Mouse (Mus musculus): ENCODE measurements around the gene Def8.
"Not testable (repeated sequence)": the region's sequence is repeated elsewhere in the genome, so short reads cannot be mapped to it uniquely, and the experiment has no call there.

Def8 gene

GRCm38 (mm10) chr8:123414255-123414654, 9.1 kb upstream of the Def8 start:
- DNase-seq (ENCODE audit: low spot score) = peak; percentile 77

DNA sequence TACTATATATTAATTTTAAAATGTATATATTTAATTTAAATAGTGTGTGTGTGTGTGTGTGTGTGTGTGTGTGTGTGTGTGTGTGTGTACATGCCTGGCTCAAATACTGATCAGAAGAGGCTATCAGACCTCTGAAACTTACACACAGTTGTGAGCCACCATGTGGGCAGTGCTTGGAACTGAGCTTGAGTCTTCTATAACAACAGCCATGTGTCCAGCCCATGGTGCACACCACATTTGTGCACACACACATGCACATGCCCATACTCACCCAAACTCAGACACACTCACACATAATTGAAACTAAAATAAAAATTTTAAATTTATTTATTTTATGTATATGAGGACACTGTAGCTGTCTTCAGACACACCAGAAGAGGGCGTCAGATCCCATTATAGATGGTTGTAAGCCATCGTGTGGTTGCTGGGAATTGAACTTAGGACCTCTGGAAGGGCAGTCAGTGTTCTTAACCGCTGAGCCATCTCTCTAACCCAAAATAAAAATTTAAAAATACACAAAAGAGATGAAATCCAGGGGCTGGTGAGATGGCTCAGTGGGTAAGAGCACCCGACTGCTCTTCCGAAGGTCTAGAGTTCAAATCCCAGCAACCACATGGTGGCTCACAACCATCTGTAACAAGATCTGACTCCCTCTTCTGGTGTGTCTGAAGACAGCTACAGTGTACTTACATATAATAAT, 8.2 kb upstream of the Def8 start:
- not testable (repeated sequence) for DNase-seq (ENCODE audit: low spot score)

DNA sequence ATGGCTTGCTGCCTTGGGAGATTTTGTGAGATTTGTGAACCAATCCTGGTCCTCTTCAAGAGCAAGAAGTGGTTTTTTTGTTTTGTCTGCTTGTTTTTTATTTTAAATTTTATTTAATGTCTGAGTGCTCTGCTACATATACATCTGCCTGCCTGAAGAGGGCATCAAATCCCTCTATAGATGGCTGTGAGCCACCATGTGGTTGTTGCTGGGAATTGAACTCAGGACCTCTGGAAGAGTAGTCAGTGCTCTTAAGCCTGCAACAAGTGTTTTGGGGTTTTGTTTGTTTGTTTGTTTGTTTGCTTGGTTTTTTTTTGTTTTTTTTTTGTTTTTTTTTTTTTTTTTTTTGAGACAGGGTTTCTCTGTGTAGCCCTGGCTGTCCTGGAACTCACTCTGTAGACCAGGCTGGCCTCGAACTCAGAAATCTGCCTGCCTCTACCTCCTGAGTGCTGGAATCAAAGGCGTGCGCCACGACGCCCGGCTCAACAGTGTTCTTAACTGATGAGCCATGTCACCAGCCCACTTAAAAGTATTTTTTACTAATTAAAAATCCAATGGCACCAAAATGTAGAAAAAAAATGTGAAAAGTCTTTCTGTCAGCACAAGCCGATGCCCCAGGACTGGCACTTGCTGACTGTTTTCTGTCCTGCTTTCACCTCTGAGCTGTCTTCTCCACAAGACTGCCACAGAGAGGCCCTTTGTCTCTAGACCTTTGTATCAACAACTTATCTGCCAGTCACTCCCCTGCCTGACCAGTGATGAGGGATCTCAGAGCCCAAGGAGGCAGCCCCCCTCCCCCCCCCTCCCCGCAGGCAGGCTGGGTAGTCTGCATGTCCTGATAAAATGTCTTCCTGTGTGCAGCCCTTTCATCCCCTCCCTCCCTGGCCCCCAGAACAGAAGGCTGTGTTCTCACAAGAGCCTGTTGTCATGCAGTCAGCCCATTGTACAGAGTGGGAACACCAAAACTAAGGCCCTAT, 7.1 kb upstream of the Def8 start:
- no peak for DNase-seq (ENCODE audit: low spot score)

- DNase-seq (ENCODE audit: low spot score) = no peak
Observed at GRCm38 (mm10) chr8:123416944-123417555, 6.3 kb upstream of the Def8 start.

- DNase-seq (ENCODE audit: low spot score) = no peak
Observed at GRCm38 (mm10) chr8:123419711-123420110, 3.6 kb upstream of the Def8 start.

DNA sequence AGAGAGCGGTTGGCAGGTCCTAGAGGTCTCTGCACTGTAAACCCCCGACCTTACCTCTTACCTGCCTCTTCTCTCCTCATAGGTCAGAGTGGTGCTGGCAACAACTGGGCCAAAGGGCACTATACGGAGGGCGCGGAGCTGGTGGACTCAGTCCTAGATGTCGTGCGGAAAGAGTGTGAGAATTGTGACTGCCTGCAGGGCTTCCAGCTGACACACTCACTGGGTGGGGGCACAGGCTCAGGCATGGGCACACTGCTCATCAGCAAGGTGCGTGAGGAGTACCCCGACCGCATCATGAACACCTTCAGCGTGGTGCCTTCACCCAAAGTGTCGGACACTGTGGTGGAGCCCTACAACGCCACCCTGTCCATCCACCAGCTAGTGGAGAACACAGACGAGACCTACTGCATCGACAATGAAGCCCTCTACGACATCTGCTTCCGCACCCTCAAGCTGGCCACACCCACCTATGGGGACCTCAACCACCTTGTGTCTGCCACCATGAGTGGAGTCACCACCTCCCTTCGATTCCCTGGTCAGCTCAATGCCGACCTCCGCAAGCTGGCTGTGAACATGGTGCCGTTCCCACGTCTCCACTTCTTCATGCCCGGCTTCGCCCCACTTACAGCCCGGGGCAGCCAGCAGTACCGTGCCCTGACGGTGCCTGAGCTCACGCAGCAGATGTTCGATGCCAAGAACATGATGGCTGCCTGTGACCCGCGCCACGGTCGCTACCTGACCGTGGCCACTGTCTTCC, 2.6 kb upstream of the Def8 start:
- no peak for DNase-seq (ENCODE audit: low spot score)

- DNase-seq (ENCODE audit: low spot score) = no peak
Observed at GRCm38 (mm10) chr8:123421325-123421724, 2.0 kb upstream of the Def8 start.

GRCm38 (mm10) chr8:123422056-123422780, 1.1 kb upstream of the Def8 start:
- DNase-seq (ENCODE audit: low spot score) = peak; percentile 77

- DNase-seq (ENCODE audit: low spot score) = no peak
Observed at GRCm38 (mm10) chr8:123422781-123423159, 557 bp upstream of the Def8 start.

DNA sequence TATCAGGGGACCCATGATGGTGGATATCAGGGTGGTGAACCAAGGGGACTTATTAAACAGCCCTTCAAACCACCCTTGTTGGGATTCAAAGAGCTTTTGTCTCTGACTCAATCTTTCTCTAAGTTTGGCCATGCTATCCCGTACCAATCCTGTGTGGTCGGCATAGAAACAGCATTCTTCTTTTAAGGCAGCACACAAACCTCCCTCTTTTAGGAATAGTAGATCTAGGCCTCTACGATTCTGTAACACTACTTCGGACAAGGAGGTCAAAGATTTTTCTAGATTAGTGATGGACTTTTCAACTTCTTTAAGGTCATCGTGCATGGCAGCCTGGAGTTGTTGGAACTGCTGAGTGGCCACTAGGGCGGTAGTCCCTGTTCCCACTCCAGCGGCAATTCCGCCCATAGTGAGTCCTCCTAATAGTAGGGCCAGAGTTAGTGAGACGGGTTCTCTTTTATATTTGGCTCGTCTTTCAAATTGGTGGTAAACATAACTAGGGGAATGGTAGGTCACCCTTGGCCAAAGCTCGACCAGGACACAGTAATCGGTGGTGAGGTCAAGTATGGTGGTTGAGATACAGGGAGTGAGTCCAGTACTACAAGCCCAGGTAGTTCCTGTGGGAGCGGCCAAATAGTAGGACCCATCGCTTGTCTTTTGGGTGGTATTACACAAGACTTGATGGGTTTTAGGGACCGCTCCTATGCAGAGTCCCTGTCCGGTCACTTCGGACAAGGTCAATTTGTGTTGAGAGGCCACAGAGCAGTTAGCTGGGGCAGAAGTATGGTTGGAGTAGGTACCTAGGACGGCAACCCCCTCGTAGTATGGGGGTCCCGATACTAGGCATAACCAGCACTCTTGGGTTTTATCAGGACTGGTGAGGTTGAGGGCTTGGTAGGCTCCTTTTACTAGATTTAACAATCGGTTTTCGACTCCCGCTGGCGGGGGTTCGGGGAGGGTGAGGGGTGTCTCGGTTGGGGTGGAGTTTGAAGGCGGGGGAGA, 3.5 kb downstream of the Def8 start:
- DNase-seq (ENCODE audit: low spot score) = no peak

DNA sequence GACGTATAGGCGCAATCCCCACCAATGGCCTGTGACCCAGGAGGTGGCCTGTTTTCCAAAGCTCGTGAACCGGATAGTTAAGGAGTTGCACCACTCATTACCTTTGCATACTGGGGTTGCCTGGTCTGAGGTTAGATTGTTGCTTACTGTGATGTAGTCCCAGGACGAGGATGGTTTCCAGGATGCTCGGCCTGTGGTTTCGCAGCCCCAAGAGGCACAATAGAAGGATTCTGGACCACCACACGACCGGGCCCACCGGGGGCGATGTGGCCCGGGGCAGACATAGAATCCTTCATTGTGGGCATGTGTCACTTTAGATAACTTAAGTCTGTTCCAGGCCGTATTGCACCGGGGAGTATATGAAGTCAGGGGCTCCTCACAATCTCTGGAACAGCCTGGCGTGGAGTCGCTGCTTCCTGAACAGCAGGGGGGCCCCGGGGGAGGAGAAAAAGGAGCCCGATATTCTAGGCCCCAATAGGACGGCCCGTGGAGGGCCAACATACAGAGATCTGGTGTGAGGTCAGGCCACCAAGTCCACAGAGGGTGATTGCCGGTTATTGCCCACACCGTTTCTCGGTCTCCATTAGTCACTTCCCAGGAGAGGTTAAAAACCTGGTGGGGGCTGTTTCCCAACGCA, 4.4 kb downstream of the Def8 start:
- DNase-seq (ENCODE audit: low spot score) = no peak

- DNase-seq (ENCODE audit: low spot score) = no peak
Observed at GRCm38 (mm10) chr8:123428343-123428893, 5.1 kb downstream of the Def8 start.

- no peak for DNase-seq (ENCODE audit: low spot score)
Observed at GRCm38 (mm10) chr8:123428939-123429721, 5.8 kb downstream of the Def8 start.

DNA sequence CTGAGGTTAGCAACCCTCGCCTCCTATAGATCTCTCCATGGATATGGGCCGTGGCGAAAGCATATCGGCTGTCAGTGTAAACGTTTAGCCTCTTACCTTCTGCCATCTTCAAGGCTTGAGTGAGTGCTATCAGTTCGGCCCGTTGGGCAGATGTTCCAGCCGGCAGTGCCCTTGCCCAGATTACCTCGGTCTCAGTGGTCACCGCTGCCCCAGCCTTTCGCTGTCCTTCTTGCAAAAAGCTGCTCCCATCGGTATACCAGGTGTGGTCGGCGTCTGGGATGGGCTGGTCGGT, 6.3 kb downstream of the Def8 start:
- DNase-seq (ENCODE audit: low spot score) = not testable (repeated sequence)

DNA sequence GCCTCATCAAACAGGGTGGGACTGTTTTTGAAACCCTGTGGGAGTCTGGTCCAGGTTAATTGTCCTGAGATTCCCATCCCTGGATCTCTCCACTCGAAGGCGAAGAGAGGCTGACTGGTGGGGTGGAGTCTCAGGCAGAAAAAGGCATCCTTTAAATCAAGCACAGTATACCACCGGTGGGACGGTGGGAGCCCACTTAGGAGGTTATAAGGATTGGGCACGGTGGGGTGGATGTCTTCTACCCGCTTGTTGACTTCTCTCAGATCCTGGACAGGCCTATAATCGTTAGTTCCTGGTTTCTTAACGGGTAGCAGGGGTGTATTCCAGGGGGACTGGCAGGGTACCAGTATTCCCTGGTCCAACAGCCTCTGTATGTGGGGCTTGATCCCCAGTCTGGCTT, 7.6 kb downstream of the Def8 start:
- DNase-seq (ENCODE audit: low spot score) = not testable (repeated sequence)

DNA sequence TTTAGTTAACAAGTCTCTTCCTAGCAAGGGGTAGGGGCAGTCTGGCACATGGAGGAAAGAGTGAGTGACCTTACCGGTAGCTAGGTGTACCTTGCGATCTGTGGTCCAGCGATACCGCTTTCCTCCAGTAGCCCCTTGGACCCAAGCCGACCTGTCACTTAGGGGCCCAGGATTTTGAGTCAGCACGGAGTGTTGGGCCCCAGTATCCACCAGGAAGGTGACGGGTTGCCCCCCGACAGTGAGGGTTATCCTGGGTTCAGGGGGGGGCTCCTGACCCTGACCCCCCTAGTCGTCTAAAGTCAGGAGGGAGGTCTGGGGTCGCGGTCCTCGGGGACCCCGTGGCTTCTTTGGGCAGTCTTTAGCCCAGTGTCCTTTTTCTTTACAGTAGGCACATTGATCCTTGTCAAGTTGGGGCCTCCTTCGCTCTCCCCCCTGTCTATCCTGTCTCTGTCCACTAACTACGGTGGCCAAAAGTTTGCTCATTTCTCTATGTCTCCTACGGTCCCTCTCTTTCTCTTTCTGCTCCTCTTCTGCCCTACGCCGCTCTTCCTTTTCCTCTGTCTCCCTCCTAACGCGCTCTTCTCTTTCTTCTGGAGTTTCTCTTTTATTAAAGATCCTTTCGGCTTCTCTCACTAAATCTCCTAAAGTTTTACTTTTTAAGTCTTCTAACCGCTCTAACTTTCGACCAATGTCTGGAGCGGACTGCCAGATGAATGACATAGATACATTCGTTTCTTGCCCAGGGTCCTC, 8.5 kb downstream of the Def8 start:
- no peak for DNase-seq (ENCODE audit: low spot score)

- no peak for DNase-seq (ENCODE audit: low spot score)
Observed at GRCm38 (mm10) chr8:123432381-123432780, 9.1 kb downstream of the Def8 start.

All from testis, postnatal 10 days (tissue).